Mouse (Mus musculus) kidney, postnatal 10 days (tissue): ENCODE data around the gene Kcnn4.

Experiments used
- DNase-seq: peaks from one replicate; pipeline ENCODE4 v3.0.0; 2021; ENCODE audit warnings: mixed read lengths

Gene Kcnn4

GRCm38 (mm10) chr7:24369731-24370541 lies at the start of gene Kcnn4:
Gene Kcnn4, plus strand, starts transcription at chr7:24370263.
- no peak for DNase-seq

GRCm38 (mm10) chr7:24322593-24322992 lies 47.5 kb upstream of the Kcnn4 start:
- no peak for DNase-seq

- DNase-seq, result peak; percentile 30
Measured at GRCm38 (mm10) chr7:24325197-24325596, 44.9 kb upstream of the Kcnn4 start.

GRCm38 (mm10) chr7:24325675-24326128 lies 44.4 kb upstream of the Kcnn4 start:
- peak; percentile 33 for DNase-seq

- DNase-seq, result no peak
Measured at GRCm38 (mm10) chr7:24326273-24327135, 43.6 kb upstream of the Kcnn4 start.

GRCm38 (mm10) chr7:24327281-24327975 lies 42.6 kb upstream of the Kcnn4 start:
- no peak for DNase-seq

- DNase-seq, result peak; percentile 34
Measured at GRCm38 (mm10) chr7:24333304-24333986, 36.6 kb upstream of the Kcnn4 start, which contains the start of gene Tescl. Gene Tescl, minus strand, starts transcription at chr7:24333936.

GRCm38 (mm10) chr7:24335699-24336309 lies 34.3 kb upstream of the Kcnn4 start:
- DNase-seq, result peak; percentile 86

GRCm38 (mm10) chr7:24338241-24338640 lies 31.8 kb upstream of the Kcnn4 start:
- no peak for DNase-seq

- no peak for DNase-seq
Measured at GRCm38 (mm10) chr7:24343701-24344272, 26.3 kb upstream of the Kcnn4 start.

- DNase-seq, result no peak
Measured at GRCm38 (mm10) chr7:24346444-24346843, 23.6 kb upstream of the Kcnn4 start.

- no peak for DNase-seq
Measured at GRCm38 (mm10) chr7:24348896-24349295, 21.2 kb upstream of the Kcnn4 start, which contains the start of gene Lypd5. Gene Lypd5, plus strand, starts transcription at chr7:24349196.

- DNase-seq, result no peak
Measured at GRCm38 (mm10) chr7:24355646-24356045, 14.4 kb upstream of the Kcnn4 start.

- no peak for DNase-seq
Measured at GRCm38 (mm10) chr7:24356081-24356480, 14.0 kb upstream of the Kcnn4 start.

- no peak for DNase-seq
Measured at GRCm38 (mm10) chr7:24357899-24358298, 12.2 kb upstream of the Kcnn4 start.

- peak; percentile 71 for DNase-seq
Measured at GRCm38 (mm10) chr7:24359269-24359668, 10.8 kb upstream of the Kcnn4 start.

- DNase-seq, result no peak
Measured at GRCm38 (mm10) chr7:24361001-24361400, 9.1 kb upstream of the Kcnn4 start.

GRCm38 (mm10) chr7:24363228-24363627 lies 6.8 kb upstream of the Kcnn4 start:
- DNase-seq, result peak; percentile 38

GRCm38 (mm10) chr7:24364827-24365226 lies 5.2 kb upstream of the Kcnn4 start:
- peak; percentile 90 for DNase-seq

GRCm38 (mm10) chr7:24365258-24366014 lies 4.6 kb upstream of the Kcnn4 start:
- DNase-seq, result no peak
